Mouse (Mus musculus) hindbrain, embryonic 15.5 days (tissue): ENCODE data around the gene Tmem202. TPM values are rescaled to one million over a fixed set of nuclear protein-coding genes. Genes with fewer than 3 reads are reported as not detected.

Experiments used
- ATAC-seq: fragments of 200-750 bp; cut with Nextera tagmentation; 2 replicates; pipeline ENCODE4 v1.8.0; 2017; ENCODE audit warnings: low read depth, moderate number of reproducible peaks, moderate TSS enrichment; ENCODE audit not compliant: low FRiP score
- H3K27ac ChIP-seq: fragments of 300-500 bp; sonication (generic); replicated peaks from 2 replicates; pipeline ENCODE4 v1.5.1; 2015; ENCODE audit warnings: mild to moderate bottlenecking, inconsistent platforms
- H3K27me3 ChIP-seq: fragments of 300-500 bp; sonication (generic); 2 replicates; pipeline ENCODE4 v1.6.1; 2015; ENCODE audit warnings: control low read depth, inconsistent platforms
- H3K36me3 ChIP-seq: fragments of 300-500 bp; sonication (generic); 2 replicates; pipeline ENCODE4 v1.6.1; 2015; ENCODE audit warnings: control low read depth, inconsistent platforms
- H3K4me1 ChIP-seq: fragments of 300-500 bp; sonication (generic); replicated peaks from 2 replicates; pipeline ENCODE4 v1.6.1; 2015; ENCODE audit warnings: control low read depth, inconsistent platforms
- H3K4me2 ChIP-seq: fragments of 300-500 bp; sonication (generic); 2 replicates; pipeline ENCODE4 v1.6.1; 2015; ENCODE audit warnings: moderate library complexity, mild to moderate bottlenecking, inconsistent platforms
- H3K4me3 ChIP-seq: fragments of 300-500 bp; sonication (generic); 2 replicates; pipeline ENCODE4 v1.5.1; 2015; ENCODE audit warnings: mild to moderate bottlenecking, inconsistent platforms
- H3K9ac ChIP-seq: fragments of 300-500 bp; sonication (generic); 2 replicates; pipeline ENCODE4 v1.6.1; 2015; ENCODE audit warnings: inconsistent platforms
- H3K9me3 ChIP-seq: fragments of 300-500 bp; sonication (generic); 2 replicates; pipeline ENCODE4 v1.6.1; 2016; ENCODE audit warnings: control low read depth, inconsistent platforms
- WGBS: fragments of 180-500 bp; shearing (Covaris S2); methylation state at CpG from one replicate; pipeline ENCODE4 v1.1.7; 2015; 5-methylcytosine and 5-hydroxymethylcytosine counted together
- polyA plus RNA-seq: library from polyadenylated mRNA; unstranded; fragments of >200 nt; fragmentation: Nextera tagmentation; extraction: Ambion mirVana; gene quantifications from 2 replicates; pipeline ENCODE4 v1.2.1, GENCODE M21; 2015

The Tmem202 gene
- polyA plus RNA-seq, 1 experiment from 2014 or later, result 1.5 TPM

- ATAC-seq, result no peak
- H3K9me3 ChIP-seq, result no peaks in the 10 kb centered on the region
Measured at GRCm38 (mm10) chr9:59528274-59528673, 11.4 kb downstream of the Tmem202 start.

GRCm38 (mm10) chr9:59527580-59527979 lies 12.1 kb downstream of the Tmem202 start:
- no peak overlapping the region for H3K27ac ChIP-seq
- H3K36me3 ChIP-seq, result no peaks in the 10 kb centered on the region
- ATAC-seq, result no peak
- no peaks in the 10 kb centered on the region for H3K27me3 ChIP-seq
- H3K9me3 ChIP-seq, result no peaks in the 10 kb centered on the region
- no peak overlapping the region for H3K4me3 ChIP-seq
- H3K4me1 ChIP-seq, result no peaks in the 10 kb centered on the region
- no peak overlapping the region for H3K9ac ChIP-seq
- 90% methylated on average over 3 of the region's 3 CpGs for WGBS
- no peak overlapping the region for H3K4me2 ChIP-seq

More at GRCm38 (mm10) chr9:59528274-59528673, 11.4 kb downstream of the Tmem202 start:
- H3K4me1 ChIP-seq, result no peaks in the 10 kb centered on the region
- no peak overlapping the region for H3K4me3 ChIP-seq
- no peak overlapping the region for H3K27ac ChIP-seq
- no peak overlapping the region for H3K4me2 ChIP-seq
- no peaks in the 10 kb centered on the region for H3K27me3 ChIP-seq
- no peaks in the 10 kb centered on the region for H3K36me3 ChIP-seq
- WGBS, result 87% methylated on average over 2 of the region's 2 CpGs
- no peak overlapping the region for H3K9ac ChIP-seq

GRCm38 (mm10) chr9:59526727-59527126 lies 12.9 kb downstream of the Tmem202 start:
- no peak for ATAC-seq
- Histone ChIP-seq H3K36me3 (no peaks in the 10 kb centered on the region), H3K27me3 (no peaks in the 10 kb centered on the region), H3K4me3 (no peak overlapping the region), H3K27ac (no peak overlapping the region), H3K4me2 (no peak overlapping the region), H3K4me1 (no peaks in the 10 kb centered on the region), H3K9me3 (no peaks in the 10 kb centered on the region), H3K9ac (no peak overlapping the region)
- 90% methylated on average over 6 of the region's 6 CpGs for WGBS

GRCm38 (mm10) chr9:59522906-59523305 lies 16.7 kb downstream of the Tmem202 start:
- Histone ChIP-seq H3K36me3 (no peaks in the 10 kb centered on the region), H3K9ac (no peak overlapping the region), H3K4me1 (no peaks in the 10 kb centered on the region), H3K27me3 (no peaks in the 10 kb centered on the region), H3K27ac (no peak overlapping the region), H3K4me3 (no peak overlapping the region), H3K9me3 (no peaks in the 10 kb centered on the region), H3K4me2 (no peak overlapping the region)
- no peak for ATAC-seq
- WGBS, result 63% methylated on average over 4 of the region's 4 CpGs

- Histone ChIP-seq H3K27me3 (no peaks in the 10 kb centered on the region), H3K27ac (no peak overlapping the region), H3K36me3 (no peaks in the 10 kb centered on the region), H3K9ac (no peak overlapping the region), H3K4me3 (no peak overlapping the region), H3K4me2 (no peak overlapping the region), H3K9me3 (no peaks in the 10 kb centered on the region), H3K4me1 (no peaks in the 10 kb centered on the region)
- ATAC-seq, result no peak
- 89% methylated on average over 2 of the region's 2 CpGs for WGBS
Measured at GRCm38 (mm10) chr9:59519396-59519795, 20.3 kb downstream of the Tmem202 start.

GRCm38 (mm10) chr9:59518976-59519375 lies 20.7 kb downstream of the Tmem202 start:
- no peaks in the 10 kb centered on the region for H3K27me3 ChIP-seq
- no peak overlapping the region for H3K4me3 ChIP-seq
- no peaks in the 10 kb centered on the region for H3K36me3 ChIP-seq
- H3K4me2 ChIP-seq, result no peak overlapping the region
- H3K9me3 ChIP-seq, result no peaks in the 10 kb centered on the region
- WGBS, result 72% methylated on average over 5 of the region's 5 CpGs
- H3K9ac ChIP-seq, result no peak overlapping the region
- no peak for ATAC-seq
- no peak overlapping the region for H3K27ac ChIP-seq
- H3K4me1 ChIP-seq, result no peaks in the 10 kb centered on the region

- 59% methylated on average over 7 of the region's 7 CpGs for WGBS
- no peak overlapping the region for H3K27ac ChIP-seq
Measured at GRCm38 (mm10) chr9:59517127-59517526, 22.5 kb downstream of the Tmem202 start.

GRCm38 (mm10) chr9:59515069-59515468 lies 24.6 kb downstream of the Tmem202 start:
- Histone ChIP-seq H3K4me2 (no peak overlapping the region), H3K27ac (no peak overlapping the region), H3K4me3 (no peak overlapping the region), H3K27me3 (no peaks in the 10 kb centered on the region), H3K9ac (no peak overlapping the region), H3K9me3 (no peaks in the 10 kb centered on the region), H3K4me1 (no peaks in the 10 kb centered on the region), H3K36me3 (no peaks in the 10 kb centered on the region)
- ATAC-seq, result no peak
- 79% methylated on average over 3 of the region's 3 CpGs for WGBS

More at GRCm38 (mm10) chr9:59517127-59517526, 22.5 kb downstream of the Tmem202 start:
- Histone ChIP-seq H3K4me3 (no peak overlapping the region), H3K27me3 (no peaks in the 10 kb centered on the region), H3K4me2 (no peak overlapping the region), H3K4me1 (no peaks in the 10 kb centered on the region), H3K9ac (no peak overlapping the region), H3K9me3 (no peaks in the 10 kb centered on the region), H3K36me3 (no peaks in the 10 kb centered on the region)
- ATAC-seq, result no peak

GRCm38 (mm10) chr9:59512381-59512780 lies 27.3 kb downstream of the Tmem202 start:
- H3K4me2 ChIP-seq, result no peak overlapping the region
- no peak for ATAC-seq
- no peaks in the 10 kb centered on the region for H3K36me3 ChIP-seq
- no peaks in the 10 kb centered on the region for H3K4me1 ChIP-seq
- no peak overlapping the region for H3K27ac ChIP-seq
- no peak overlapping the region for H3K4me3 ChIP-seq
- H3K9me3 ChIP-seq, result no peaks in the 10 kb centered on the region
- no peak overlapping the region for H3K9ac ChIP-seq
- H3K27me3 ChIP-seq, result no peaks in the 10 kb centered on the region
- WGBS, result 53% methylated on average over 4 of the region's 4 CpGs

GRCm38 (mm10) chr9:59508146-59508545 lies 31.5 kb downstream of the Tmem202 start:
- Histone ChIP-seq H3K9me3 (no peaks in the 10 kb centered on the region), H3K4me3 (no peak overlapping the region), H3K36me3 (no peaks in the 10 kb centered on the region), H3K4me2 (no peak overlapping the region), H3K4me1 (no peaks in the 10 kb centered on the region), H3K9ac (no peak overlapping the region), H3K27ac (no peak overlapping the region), H3K27me3 (no peaks in the 10 kb centered on the region)
- no peak for ATAC-seq
- whole genome bisulfite sequencing, result 85% methylated on average over 1 of the region's 1 CpGs

GRCm38 (mm10) chr9:59487331-59487730 lies 52.3 kb downstream of the Tmem202 start:
- Histone ChIP-seq H3K9ac (peak overlapping the region; percentile 94; the same call in 1 of the 2 replicates), H3K9me3 (no peaks in the 10 kb centered on the region), H3K27ac (peak overlapping the region; percentile 94), H3K4me3 (peak overlapping the region; percentile 89), H3K36me3 (no peaks in the 10 kb centered on the region), H3K4me1 (peaks cover 26% of the 10 kb centered on the region), H3K27me3 (no peaks in the 10 kb centered on the region), H3K4me2 (peak overlapping the region; percentile 64)
- no peak for ATAC-seq

- Histone ChIP-seq H3K27me3 (no peaks in the 10 kb centered on the region), H3K36me3 (no peaks in the 10 kb centered on the region), H3K4me3 (peak within 1 kb of the TSS; percentile 89), H3K4me1 (peaks cover 33% of the 10 kb centered on the region), H3K9me3 (no peaks in the 10 kb centered on the region), H3K27ac (peak within 1 kb of the TSS; percentile 94), H3K9ac (peak within 1 kb of the TSS; percentile 94), H3K4me2 (peak within 1 kb of the TSS; percentile 82)
- peak; percentile 99 for ATAC-seq
- WGBS, result 1% methylated on average over 53 of the region's 56 CpGs
Measured at GRCm38 (mm10) chr9:59486549-59487065, 53.0 kb downstream of the Tmem202 start, which contains the start of gene Arih1. Gene Arih1, minus strand, starts transcription at chr9:59486618.

GRCm38 (mm10) chr9:59486076-59486518 lies 53.5 kb downstream of the Tmem202 start:
- peak overlapping the region; percentile 89 for H3K4me3 ChIP-seq
- H3K9ac ChIP-seq, result peak overlapping the region; percentile 94

More at GRCm38 (mm10) chr9:59486076-59486518, 53.5 kb downstream of the Tmem202 start:
- peaks cover 36% of the 10 kb centered on the region for H3K4me1 ChIP-seq
- H3K27me3 ChIP-seq, result no peaks in the 10 kb centered on the region
- H3K36me3 ChIP-seq, result no peaks in the 10 kb centered on the region
- peak overlapping the region; percentile 82 for H3K4me2 ChIP-seq
- ATAC-seq, result peak; percentile 78
- H3K27ac ChIP-seq, result peak overlapping the region; percentile 94
- under 1% methylated on average over 49 of the region's 71 CpGs for WGBS
- no peaks in the 10 kb centered on the region for H3K9me3 ChIP-seq
